Mouse (Mus musculus) ovary, postnatal 36 days (tissue): ENCODE measurements at regions not wholly inside any gene's neighbourhood (a gene's known extent, or its start where the extent isn't known, plus 50 kb on each side); places are given as distances from the start of the nearest gene placed in this dataset.

Experiments
- DNase-seq: peaks from one replicate; pipeline ENCODE4 v3.0.0; 2022; ENCODE audit warnings: low spot score, mixed read lengths

- no peak for DNase-seq
Observed at GRCm38 (mm10) chr19:6684921-6685320, 142.1 kb upstream of the Slc22a12 start.

- no peak for DNase-seq
Observed at GRCm38 (mm10) chr19:6679392-6680307, 136.8 kb upstream of the Slc22a12 start.

- DNase-seq, result no peak
Observed at GRCm38 (mm10) chr19:6677511-6677910, 134.7 kb upstream of the Slc22a12 start.

DNA sequence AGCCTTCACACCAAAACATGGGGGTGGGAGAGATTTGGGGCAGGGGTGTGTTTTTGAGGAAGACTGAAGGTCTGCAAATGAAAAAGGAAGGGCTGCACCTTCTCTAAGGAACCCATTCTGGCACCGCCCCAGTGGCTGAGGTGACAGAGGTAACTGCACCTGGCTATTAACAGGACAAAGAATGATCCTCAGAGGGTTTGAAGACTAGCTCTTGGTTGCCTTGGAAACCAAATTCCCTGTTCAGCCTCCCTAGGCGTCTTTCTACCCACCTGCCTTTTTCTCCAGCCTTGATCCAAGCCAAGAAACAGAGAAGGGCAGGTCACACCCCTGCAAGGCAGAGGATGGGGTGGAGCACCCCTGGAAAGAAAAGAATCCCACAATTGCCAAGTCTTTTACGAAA, 132.8 kb upstream of the Slc22a12 start:
- DNase-seq, result no peak

DNA sequence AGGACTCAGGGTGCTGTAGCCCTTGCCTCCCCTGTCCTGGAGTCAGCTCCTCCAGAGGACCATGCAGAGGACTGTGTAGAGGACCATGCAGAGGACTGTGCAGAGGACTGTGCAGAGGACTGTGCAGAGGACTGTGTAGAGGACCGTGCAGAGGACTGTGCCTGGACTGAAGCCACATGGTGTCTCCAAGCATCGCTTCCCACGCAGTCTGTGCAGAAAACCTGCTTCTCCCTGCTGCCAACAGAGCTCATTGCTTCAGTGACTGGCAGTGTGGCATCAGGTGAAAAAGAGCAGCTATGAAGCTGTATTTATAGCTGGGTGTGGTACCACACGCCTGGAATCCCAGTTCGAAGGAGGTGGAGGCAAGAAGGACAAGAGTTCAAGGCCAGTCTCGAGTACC, 128.9 kb upstream of the Slc22a12 start:
- DNase-seq, result no peak

- DNase-seq, result no peak
Observed at GRCm38 (mm10) chr19:6669881-6670280, 127.0 kb upstream of the Slc22a12 start.

- DNase-seq, result no peak
Observed at GRCm38 (mm10) chr19:6668545-6668944, 125.7 kb upstream of the Slc22a12 start.

- DNase-seq, result no peak
Observed at GRCm38 (mm10) chr19:6666187-6666722, 123.4 kb upstream of the Slc22a12 start.

- DNase-seq, result no peak
Observed at GRCm38 (mm10) chr19:6665264-6666054, 122.6 kb upstream of the Slc22a12 start.

- DNase-seq, result no peak
Observed at GRCm38 (mm10) chr19:6664311-6664952, 121.6 kb upstream of the Slc22a12 start.

DNA sequence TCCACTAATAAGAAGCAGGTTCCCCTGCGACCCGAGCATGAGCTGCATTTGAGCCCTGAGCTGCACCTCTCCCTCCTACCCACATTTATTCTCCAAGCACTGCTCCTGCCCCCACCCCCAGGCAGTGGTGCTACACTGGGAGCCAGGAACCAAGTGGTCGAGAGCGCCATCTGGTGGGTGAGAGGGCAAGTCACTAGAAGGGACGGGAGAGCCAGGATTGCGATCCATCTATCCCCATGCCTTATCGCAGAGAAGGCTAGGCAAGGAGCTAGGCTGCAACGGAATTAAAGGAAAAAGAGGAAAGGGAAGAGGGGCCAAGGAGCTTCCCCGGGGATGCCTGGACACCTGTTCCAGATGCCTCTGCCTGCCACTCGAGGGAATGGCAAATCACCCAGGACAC, 120.6 kb upstream of the Slc22a12 start:
- DNase-seq, result peak; percentile 83

DNA sequence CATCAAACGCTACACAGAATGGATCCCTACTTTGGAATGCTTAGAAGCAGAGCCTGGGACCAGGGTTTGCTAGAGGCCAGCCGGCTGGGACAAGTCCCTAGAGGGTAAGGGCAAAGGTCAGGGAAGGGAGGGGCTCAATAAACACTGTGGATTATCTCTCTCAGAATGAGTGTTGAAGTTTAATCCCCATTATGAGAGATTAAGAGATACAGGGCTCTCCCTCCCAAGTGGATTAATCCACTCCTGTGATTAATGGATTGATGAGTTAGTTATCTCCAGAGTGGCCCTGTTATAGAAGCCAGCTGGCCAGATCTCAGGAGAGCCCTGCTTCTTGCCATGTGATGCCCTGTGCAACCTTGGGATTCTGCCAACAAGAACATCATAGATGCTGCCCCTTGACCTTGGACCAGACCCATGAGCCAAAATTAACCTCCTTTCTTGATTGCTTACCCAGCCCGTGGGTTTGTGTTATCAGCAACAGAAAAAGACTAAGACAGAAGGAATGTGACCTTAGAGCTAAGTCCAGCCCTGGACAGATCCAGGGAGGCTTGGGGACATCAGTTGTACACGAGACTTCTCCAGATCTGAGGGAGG, 119.6 kb upstream of the Slc22a12 start:
- peak; percentile 16 for DNase-seq

DNA sequence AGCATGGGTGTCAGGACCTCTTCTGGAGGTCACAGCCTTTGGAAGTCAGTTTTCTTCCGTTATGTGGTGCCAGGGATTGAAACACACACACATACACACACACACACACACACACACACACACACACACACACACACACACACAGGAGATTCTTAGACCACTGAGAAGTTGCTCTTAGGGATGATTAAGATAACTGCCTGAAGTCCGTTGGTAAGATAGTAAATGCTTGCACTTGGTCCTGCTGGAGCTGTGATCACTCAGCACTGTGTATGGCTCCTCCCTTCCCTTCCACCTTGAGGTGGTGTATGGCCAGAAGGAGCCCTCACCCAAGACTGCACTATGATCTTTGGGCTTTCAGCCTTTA, 118.7 kb upstream of the Slc22a12 start:
- no peak for DNase-seq

- no peak for DNase-seq
Observed at GRCm38 (mm10) chr19:6660723-6661507, 118.1 kb upstream of the Slc22a12 start.

DNA sequence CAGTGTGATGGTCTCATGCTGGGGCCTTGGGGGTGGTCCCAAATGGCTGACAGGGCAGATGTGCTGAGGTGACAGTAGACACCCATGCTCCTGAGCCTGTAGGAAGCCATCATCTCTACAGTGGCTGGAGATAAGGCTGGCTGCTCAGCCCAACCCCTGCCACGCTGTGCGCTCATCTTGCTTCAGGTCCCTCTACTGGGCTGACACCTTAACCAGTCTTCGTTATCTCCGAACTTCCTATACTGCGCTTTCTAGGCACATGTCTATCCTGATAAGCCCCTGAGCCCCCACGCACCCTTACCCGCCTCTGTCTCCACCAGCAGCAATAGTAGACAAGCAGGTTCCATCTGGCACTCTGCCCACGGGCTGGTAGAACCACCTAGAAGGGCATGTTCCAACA, 117.3 kb upstream of the Slc22a12 start:
- no peak for DNase-seq

DNA sequence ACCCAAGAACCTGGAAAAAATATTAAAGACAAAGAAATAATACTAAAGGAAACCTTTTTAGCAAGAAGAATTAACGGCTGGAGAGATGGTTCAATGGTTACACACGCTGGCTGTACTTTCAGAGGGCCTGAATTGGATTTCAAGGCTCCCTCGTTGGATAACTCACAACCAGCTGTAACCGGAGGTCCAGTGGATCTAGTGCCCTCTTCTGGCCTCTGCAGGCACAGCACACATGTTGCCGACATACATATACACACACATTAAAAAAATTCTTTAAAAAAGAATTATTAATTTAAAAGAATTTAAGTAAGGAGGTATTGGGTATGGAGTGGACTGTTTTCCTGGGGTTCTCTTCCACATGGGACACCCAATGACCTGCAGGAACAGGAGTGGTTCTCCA, 111.7 kb upstream of the Slc22a12 start:
- DNase-seq, result no peak

GRCm38 (mm10) chr19:6652775-6653174, 109.9 kb upstream of the Slc22a12 start:
- no peak for DNase-seq

GRCm38 (mm10) chr19:6651192-6651591, 108.4 kb upstream of the Slc22a12 start:
- no peak for DNase-seq

DNA sequence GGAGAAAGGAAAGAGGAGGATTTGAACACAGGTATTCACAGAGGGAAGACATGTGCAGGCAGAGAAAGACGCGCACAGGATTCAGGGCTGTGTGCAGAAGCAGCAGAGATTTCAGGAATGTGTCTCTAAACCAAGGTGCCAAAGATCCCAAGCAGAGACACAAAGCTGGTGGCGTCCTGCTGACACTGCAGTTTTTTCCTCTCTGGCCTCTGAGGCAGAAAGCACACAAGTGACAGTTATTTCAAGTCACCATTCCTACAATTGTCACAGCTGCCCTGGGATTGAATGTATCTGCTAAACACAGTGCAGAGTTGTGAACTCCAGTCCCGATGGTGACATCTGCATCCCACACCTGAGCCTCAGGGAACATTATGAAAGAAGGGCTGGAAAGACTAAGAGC, 107.1 kb upstream of the Slc22a12 start:
- DNase-seq, result no peak

DNA sequence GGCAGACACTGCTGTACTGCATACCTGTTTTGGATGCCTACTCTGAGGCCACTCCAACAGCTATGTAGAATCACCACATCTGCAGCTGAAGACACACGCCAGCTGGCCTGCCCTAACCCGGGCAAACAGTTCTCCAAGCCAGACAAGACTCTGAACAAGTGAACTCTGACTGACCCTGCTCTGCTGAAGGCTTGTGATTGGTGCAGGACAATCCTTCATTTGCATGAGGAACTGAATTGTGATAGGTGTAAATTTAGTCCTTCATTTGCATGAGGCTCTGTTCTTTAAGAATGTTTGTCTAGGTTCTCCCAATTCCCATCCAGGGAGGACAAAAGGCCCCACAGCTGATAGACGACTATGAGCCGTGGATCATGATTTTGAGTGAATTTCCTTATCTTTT, 104.9 kb upstream of the Slc22a12 start:
- DNase-seq, result no peak

GRCm38 (mm10) chr19:6647216-6647615, 104.4 kb upstream of the Slc22a12 start:
- no peak for DNase-seq
